Mouse (Mus musculus) lung, embryonic 14.5 days (tissue): Measurements from ENCODE around the gene Manf. TPM values are rescaled to one million over a fixed set of nuclear protein-coding genes. Genes with fewer than 3 reads are reported as not detected.

Experiments
- ATAC-seq: fragments of 200-750 bp; cut with Nextera tagmentation; 2 replicates; pipeline ENCODE4 v1.8.0; 2017; ENCODE audit warnings: mild to moderate bottlenecking, moderate TSS enrichment, moderate library complexity; ENCODE audit not compliant: insufficient read depth
- DNase-seq: peaks from one replicate; pipeline ENCODE4 v3.0.0-alpha.2; 2015
- H3K27ac ChIP-seq: fragments of 300-500 bp; sonication (generic); 2 replicates; pipeline ENCODE4 v1.5.1; 2014; ENCODE audit warnings: low read depth, mild to moderate bottlenecking, moderate library complexity
- H3K27me3 ChIP-seq: fragments of 300-500 bp; sonication (generic); 2 replicates; pipeline ENCODE4 v1.6.1; 2014; ENCODE audit warnings: low read length, control low read depth; ENCODE audit not compliant: insufficient read depth
- H3K36me3 ChIP-seq: fragments of 300-500 bp; sonication (generic); 2 replicates; pipeline ENCODE4 v1.6.1; 2014; ENCODE audit warnings: control low read depth; ENCODE audit not compliant: insufficient read depth
- H3K4me1 ChIP-seq: fragments of 300-500 bp; sonication (generic); 2 replicates; pipeline ENCODE4 v1.6.1; 2014; ENCODE audit warnings: antibody characterized with exemption, control low read depth; ENCODE audit not compliant: insufficient read depth
- H3K4me2 ChIP-seq: fragments of 300-500 bp; sonication (generic); 2 replicates; pipeline ENCODE4 v1.6.1; 2014; ENCODE audit warnings: mild to moderate bottlenecking
- H3K4me3 ChIP-seq: fragments of 300-500 bp; sonication (generic); 2 replicates; pipeline ENCODE4 v1.5.1; 2014; ENCODE audit warnings: low read depth, low read length
- H3K9ac ChIP-seq: fragments of 300-500 bp; sonication (generic); 2 replicates; pipeline ENCODE4 v1.6.1; 2014
- H3K9me3 ChIP-seq: fragments of 300-500 bp; sonication (generic); 2 replicates; pipeline ENCODE4 v1.6.1; 2016; ENCODE audit warnings: low read depth, low read length, control low read depth
- CTCF ChIP-seq: IDR thresholded peaks from 2 replicates; pipeline ENCODE4 v1.5.1; 2016; ENCODE audit warnings: antibody characterized with exemption, low read depth
- WGBS: fragments of 180-500 bp; shearing (Covaris S2); extraction: QIAGEN DNeasy Blood & Tissue Kit; methylation state at CpG from one replicate; pipeline ENCODE4 v1.1.7; 2014; 5-methylcytosine and 5-hydroxymethylcytosine counted together
- polyA plus RNA-seq: library from polyadenylated mRNA; unstranded; fragments of >200 nt; fragmentation: Nextera tagmentation; extraction: Ambion mirVana; gene quantifications from 2 replicates; pipeline ENCODE4 v1.2.1, GENCODE M21; 2014

The Manf gene
- polyA plus RNA-seq, 1 experiment from 2014 or later = 246 TPM

GRCm38 (mm10) chr9:106821050-106821617 lies 70.6 kb downstream of the Manf start:
- no peak for TF ChIP-seq CTCF
- Histone ChIP-seq H3K27ac (no peak overlapping the region), H3K4me2 (peak overlapping the region; percentile 66), H3K9me3 (no peaks in the 10 kb centered on the region), H3K9ac (peak overlapping the region; percentile 61), H3K36me3 (no peaks in the 10 kb centered on the region), H3K4me3 (peak overlapping the region; percentile 97), H3K27me3 (no peaks in the 10 kb centered on the region), H3K4me1 (no peaks in the 10 kb centered on the region)
- WGBS = 47% methylated on average over 15 of the region's 15 CpGs
- peak; percentile 27 for DNase-seq
- no peak for ATAC-seq

- Histone ChIP-seq H3K9me3 (no peaks in the 10 kb centered on the region), H3K4me3 (no peak overlapping the region), H3K4me2 (no peak overlapping the region), H3K4me1 (no peaks in the 10 kb centered on the region), H3K27me3 (no peaks in the 10 kb centered on the region), H3K36me3 (no peaks in the 10 kb centered on the region), H3K9ac (no peak overlapping the region), H3K27ac (no peak overlapping the region)
- ATAC-seq (no peak), DNase-seq (peak; percentile 44)
- 73% methylated on average over 1 of the region's 1 CpGs for WGBS
- TF ChIP-seq CTCF = peak; percentile 44
These were observed 72.6 kb downstream of the Manf start for GRCm38 (mm10) chr9:106819201-106819600.

GRCm38 (mm10) chr9:106818191-106818590 lies 73.6 kb downstream of the Manf start:
- Histone ChIP-seq H3K27me3 (no peaks in the 10 kb centered on the region), H3K4me1 (no peaks in the 10 kb centered on the region), H3K27ac (no peak overlapping the region), H3K9me3 (no peaks in the 10 kb centered on the region), H3K4me2 (no peak overlapping the region), H3K36me3 (no peaks in the 10 kb centered on the region), H3K4me3 (no peak overlapping the region), H3K9ac (no peak overlapping the region)
- ATAC-seq = no peak
- no peak for TF ChIP-seq CTCF
- WGBS = 80% methylated on average over 6 of the region's 6 CpGs
- no peak for DNase-seq

GRCm38 (mm10) chr9:106806503-106806902 lies 85.3 kb downstream of the Manf start:
- TF ChIP-seq CTCF = no peak
- Histone ChIP-seq H3K9ac (no peak overlapping the region), H3K36me3 (no peaks in the 10 kb centered on the region), H3K9me3 (no peaks in the 10 kb centered on the region), H3K4me1 (no peaks in the 10 kb centered on the region), H3K4me3 (no peak overlapping the region), H3K27me3 (no peaks in the 10 kb centered on the region), H3K27ac (no peak overlapping the region), H3K4me2 (no peak overlapping the region)
- 69% methylated on average over 4 of the region's 4 CpGs for WGBS
- no peak for DNase-seq
- no peak for ATAC-seq

- H3K36me3 ChIP-seq = no peaks in the 10 kb centered on the region
- H3K9ac ChIP-seq = no peak overlapping the region
- 64% methylated on average over 6 of the region's 6 CpGs for WGBS
- no peaks in the 10 kb centered on the region for H3K9me3 ChIP-seq
- H3K4me2 ChIP-seq = no peak overlapping the region
- no peaks in the 10 kb centered on the region for H3K27me3 ChIP-seq
- H3K27ac ChIP-seq = no peak overlapping the region
- no peak for ATAC-seq
- H3K4me1 ChIP-seq = 0 out of 2 replicates have a peak, but pooled peaks cover 5% of the 10 kb centered on the region
- no peak for DNase-seq
- no peak for TF ChIP-seq CTCF
- no peak overlapping the region for H3K4me3 ChIP-seq
These were observed 100.9 kb downstream of the Manf start for GRCm38 (mm10) chr9:106790831-106791230.

GRCm38 (mm10) chr9:106789363-106789762 lies 102.4 kb downstream of the Manf start:
- no peak for TF ChIP-seq CTCF
- H3K27ac ChIP-seq = no peak overlapping the region; the same call in 1 of the 2 replicates
- ATAC-seq = peak; percentile 42; the same call in 1 of the 2 replicates

GRCm38 (mm10) chr9:106788812-106789321 lies 102.9 kb downstream of the Manf start, which contains the start of gene Rad54l2:
Gene Rad54l2 (minus strand): TSS chr9:106789194.
- H3K4me2 ChIP-seq = peak within 1 kb of the TSS; percentile 87
- H3K9ac ChIP-seq = peak within 1 kb of the TSS; percentile 99
- H3K27ac ChIP-seq = peak within 1 kb of the TSS; percentile 91
- H3K27me3 ChIP-seq = no peaks in the 10 kb centered on the region
- 0 out of 2 replicates have a peak, but pooled peaks have one; percentile 3 for TF ChIP-seq CTCF
- under 1% methylated on average over 49 of the region's 49 CpGs for WGBS
- DNase-seq (peak; percentile 91), ATAC-seq (peak; percentile 95)
- no peaks in the 10 kb centered on the region for H3K9me3 ChIP-seq
- peak within 1 kb of the TSS; percentile 98 for H3K4me3 ChIP-seq
- H3K4me1 ChIP-seq = 0 out of 2 replicates have a peak, but pooled peaks cover 5% of the 10 kb centered on the region
- H3K36me3 ChIP-seq = no peaks in the 10 kb centered on the region

More at GRCm38 (mm10) chr9:106789363-106789762, 102.4 kb downstream of the Manf start:
- no peaks in the 10 kb centered on the region for H3K36me3 ChIP-seq
- H3K4me1 ChIP-seq = 0 out of 2 replicates have a peak, but pooled peaks cover 5% of the 10 kb centered on the region
- no peak for DNase-seq
- H3K9me3 ChIP-seq = no peaks in the 10 kb centered on the region
- H3K4me3 ChIP-seq = peak overlapping the region; percentile 98
- no peaks in the 10 kb centered on the region for H3K27me3 ChIP-seq
- peak overlapping the region; percentile 87 for H3K4me2 ChIP-seq
- peak overlapping the region; percentile 99 for H3K9ac ChIP-seq
- WGBS = 11% methylated on average over 10 of the region's 10 CpGs

Other genes starting within 250 kb of the Manf start
- gene Grm2, start 235.9 kb downstream of the Manf start, polyA plus RNA-seq = not detected in 2 replicates
- 41.3 and 47.8 TPM in 2 replicates for gene Tex264, start 206.1 kb downstream of the Manf start, polyA plus RNA-seq
- 4.5 and 5.7 TPM in 2 replicates for gene Rad54l2, start 102.8 kb downstream of the Manf start, polyA plus RNA-seq
- 26.6 and 27.8 TPM in 2 replicates for gene Dcaf1, start 70.1 kb downstream of the Manf start, polyA plus RNA-seq
- gene Rbm15b, start 4.6 kb downstream of the Manf start, polyA plus RNA-seq = 22.2 and 25.3 TPM in 2 replicates